Mouse (Mus musculus) testis, adult 2 months (tissue): ENCODE results near the gene Prmt1.

Experiments used
- CTCF ChIP-seq: fragments of 200-500 bp; IDR thresholded peaks from 2 replicates; pipeline ENCODE4 v1.5.1; 2012; ENCODE audit warnings: low read depth, mild to moderate bottlenecking, inconsistent platforms, low read length, moderate library complexity; ENCODE audit not compliant: control insufficient read depth, insufficient read depth, insufficient replicate concordance
- POLR2A ChIP-seq: fragments of 200-500 bp; IDR thresholded peaks from 2 replicates; pipeline ENCODE4 v1.6.1; 2012; ENCODE audit warnings: low read depth, mild to moderate bottlenecking, inconsistent platforms, low read length, moderate library complexity; ENCODE audit not compliant: control insufficient read depth

- peak; percentile 6; the same call in 1 of the 2 replicates for TF ChIP-seq CTCF
- TF ChIP-seq POLR2A = peak; percentile 42; the same call in 1 of the 2 replicates
Measured at GRCm38 (mm10) chr7:44970231-44970691, 16.1 kb downstream of the Prmt1 start.
